Mouse (Mus musculus) liver, embryonic 13.5 days (tissue): Measurements from ENCODE around the gene Fam186a. TPM values are rescaled to one million over a fixed set of nuclear protein-coding genes. Genes with fewer than 3 reads are reported as not detected.
"Not testable (repeated sequence)": the region's sequence is repeated elsewhere in the genome, so short reads cannot be mapped to it uniquely, and the experiment has no call there.

Experiments used
- ATAC-seq: fragments of 200-750 bp; cut with Nextera tagmentation; 2 replicates; pipeline ENCODE4 v1.8.0; 2017; ENCODE audit warnings: low read depth, mild to moderate bottlenecking, moderate number of reproducible peaks, moderate library complexity
- DNase-seq: peaks from one replicate; pipeline ENCODE4 v3.0.0; 2022
- H3K27ac ChIP-seq: fragments of 300-500 bp; sonication (generic); 2 replicates; pipeline ENCODE4 v1.5.1; 2015; ENCODE audit warnings: moderate library complexity, mild to moderate bottlenecking, inconsistent platforms
- H3K27me3 ChIP-seq: fragments of 300-500 bp; sonication (generic); 2 replicates; pipeline ENCODE4 v1.6.1; 2015; ENCODE audit warnings: mild to moderate bottlenecking, inconsistent platforms
- H3K36me3 ChIP-seq: fragments of 300-500 bp; sonication (generic); 2 replicates; pipeline ENCODE4 v1.6.1; 2015; ENCODE audit warnings: mild to moderate bottlenecking, inconsistent platforms
- H3K4me1 ChIP-seq: fragments of 300-500 bp; sonication (generic); replicated peaks from 2 replicates; pipeline ENCODE4 v1.6.1; 2015; ENCODE audit warnings: inconsistent platforms
- H3K4me2 ChIP-seq: fragments of 300-500 bp; sonication (generic); 2 replicates; pipeline ENCODE4 v1.6.1; 2015; ENCODE audit warnings: inconsistent platforms, mild to moderate bottlenecking, moderate library complexity
- H3K4me3 ChIP-seq: fragments of 300-500 bp; sonication (generic); replicated peaks from 2 replicates; pipeline ENCODE4 v1.5.1; 2015; ENCODE audit warnings: mild to moderate bottlenecking, inconsistent platforms
- H3K9ac ChIP-seq: fragments of 300-500 bp; sonication (generic); 2 replicates; pipeline ENCODE4 v1.6.1; 2015; ENCODE audit warnings: mild to moderate bottlenecking, inconsistent platforms
- H3K9me3 ChIP-seq: fragments of 300-500 bp; sonication (generic); replicated peaks from 2 replicates; pipeline ENCODE4 v1.6.1; 2016; ENCODE audit warnings: inconsistent platforms
- WGBS: fragments of 180-500 bp; shearing (Covaris S2); methylation state at CpG from one replicate; pipeline ENCODE4 v1.1.7; 2015; ENCODE audit not compliant: insufficient replicate concordance; 5-methylcytosine and 5-hydroxymethylcytosine counted together
- polyA plus RNA-seq: library from polyadenylated mRNA; unstranded; fragments of >200 nt; fragmentation: Nextera tagmentation; extraction: Ambion mirVana; gene quantifications from 2 replicates; pipeline ENCODE4 v1.2.1, GENCODE M21; 2015

The Fam186a gene
- polyA plus RNA-seq, 1 experiment from 2014 or later: not detected

DNA sequence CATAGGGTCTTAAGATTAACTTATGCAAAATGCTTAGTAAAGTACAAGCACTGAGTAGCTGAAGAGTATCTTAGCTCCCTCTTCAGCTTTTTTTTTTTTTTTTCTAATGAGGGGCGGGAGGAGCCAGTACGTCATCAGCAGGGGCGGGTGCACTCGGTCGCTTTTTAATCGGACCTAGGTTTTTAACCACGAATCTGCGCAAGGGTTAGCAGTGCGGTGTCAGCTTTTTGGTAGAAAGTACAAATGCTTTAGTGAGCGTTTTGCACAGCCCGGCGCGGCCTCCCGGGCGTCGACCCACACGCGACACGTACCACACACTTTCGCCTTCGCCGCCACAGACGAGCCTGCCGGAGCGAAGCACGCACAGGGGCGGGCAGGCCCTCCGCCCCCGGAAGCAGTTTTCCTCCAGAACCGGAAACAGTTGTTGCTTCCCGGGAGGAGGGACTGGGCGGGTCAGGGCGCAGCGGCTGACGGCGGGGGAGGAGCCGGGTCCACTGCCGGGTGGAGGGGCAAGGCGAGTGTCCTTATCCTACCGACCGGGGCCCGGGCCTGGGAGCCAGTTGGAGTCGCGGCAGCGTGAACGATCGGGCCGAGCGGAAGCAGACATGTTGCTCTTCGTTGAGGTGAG is 5.6 kb upstream of the Fam186a start:
- Histone ChIP-seq H3K27me3 (no peaks in the 10 kb centered on the region), H3K27ac (peak overlapping the region; percentile 94), H3K4me1 (peaks cover 40% of the 10 kb centered on the region), H3K36me3 (no peaks in the 10 kb centered on the region), H3K4me3 (peak overlapping the region; percentile 98), H3K9me3 (no peaks in the 10 kb centered on the region), H3K9ac (peak overlapping the region; percentile 96), H3K4me2 (peak overlapping the region; percentile 87)
- under 1% methylated on average over 50 of the region's 50 CpGs for WGBS
- DNase-seq (peak; percentile 95), ATAC-seq (peak; percentile 95)

DNA sequence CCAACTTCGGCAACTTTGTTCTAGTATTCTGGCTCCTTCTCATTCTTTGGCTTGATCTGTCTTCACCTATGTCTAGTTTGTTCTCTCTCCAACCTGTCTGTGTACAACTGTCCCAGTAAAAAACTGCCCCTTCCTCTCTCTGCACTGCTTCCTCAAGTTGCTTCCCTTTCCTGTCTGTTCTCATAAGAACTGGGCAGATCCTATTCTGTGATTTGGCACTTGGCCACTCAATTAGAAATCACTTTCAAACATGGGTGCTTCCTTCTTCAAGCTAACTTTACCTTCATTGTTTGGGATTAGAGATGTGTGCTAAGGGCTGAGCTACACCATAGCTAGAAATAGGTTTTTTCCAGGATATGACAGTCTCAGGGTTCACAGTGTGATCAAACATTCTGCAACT is 3.7 kb upstream of the Fam186a start:
- 69% methylated on average over 1 of the region's 1 CpGs for WGBS
- Histone ChIP-seq H3K36me3 (no peaks in the 10 kb centered on the region), H3K4me1 (peaks cover 40% of the 10 kb centered on the region), H3K4me2 (no peak overlapping the region), H3K27ac (0 out of 2 replicates have a peak overlapping the region, but pooled peaks have one; percentile 41), H3K9me3 (no peaks in the 10 kb centered on the region), H3K4me3 (no peak overlapping the region), H3K9ac (0 out of 2 replicates have a peak overlapping the region, but pooled peaks have one; percentile 11), H3K27me3 (no peaks in the 10 kb centered on the region)
- DNase-seq: no peak
- ATAC-seq: no peak

DNA sequence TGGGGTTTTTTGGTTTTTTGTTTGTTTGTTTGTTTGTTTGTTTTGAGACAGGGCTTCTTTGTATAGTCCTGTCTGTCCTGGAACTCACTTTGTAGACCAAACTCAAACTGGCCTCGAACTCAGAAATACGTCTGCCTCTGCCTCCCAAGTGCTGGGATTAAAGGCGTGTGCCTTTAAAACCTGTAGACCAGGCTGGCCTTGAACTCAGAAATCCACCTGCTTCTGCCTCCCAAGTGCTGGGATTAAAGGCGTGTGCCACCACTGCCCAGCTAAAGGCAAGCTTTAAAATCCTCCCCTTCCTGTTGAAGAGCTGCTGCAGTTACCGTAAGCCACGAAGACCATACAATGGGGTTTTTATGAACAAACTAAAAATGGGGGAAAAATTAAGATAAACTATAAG is 2.9 kb upstream of the Fam186a start, which contains the start of gene Larp4:
Larp4 (plus strand) TSS at position 301 of the 400 bp plus-strand sequence.
- 0 out of 2 replicates have a peak within 1 kb of the TSS, but pooled peaks have one; percentile 41 for H3K27ac ChIP-seq
- not testable (repeated sequence) for ATAC-seq, H3K27me3 ChIP-seq, DNase-seq, H3K4me3 ChIP-seq, H3K9me3 ChIP-seq, H3K4me2 ChIP-seq, H3K36me3 ChIP-seq
- whole genome bisulfite sequencing: 73% methylated on average over 6 of the region's 6 CpGs
- peaks cover 34% of the 10 kb centered on the region for H3K4me1 ChIP-seq
- H3K9ac ChIP-seq: 0 out of 2 replicates have a peak within 1 kb of the TSS, but pooled peaks have one; percentile 11

DNA sequence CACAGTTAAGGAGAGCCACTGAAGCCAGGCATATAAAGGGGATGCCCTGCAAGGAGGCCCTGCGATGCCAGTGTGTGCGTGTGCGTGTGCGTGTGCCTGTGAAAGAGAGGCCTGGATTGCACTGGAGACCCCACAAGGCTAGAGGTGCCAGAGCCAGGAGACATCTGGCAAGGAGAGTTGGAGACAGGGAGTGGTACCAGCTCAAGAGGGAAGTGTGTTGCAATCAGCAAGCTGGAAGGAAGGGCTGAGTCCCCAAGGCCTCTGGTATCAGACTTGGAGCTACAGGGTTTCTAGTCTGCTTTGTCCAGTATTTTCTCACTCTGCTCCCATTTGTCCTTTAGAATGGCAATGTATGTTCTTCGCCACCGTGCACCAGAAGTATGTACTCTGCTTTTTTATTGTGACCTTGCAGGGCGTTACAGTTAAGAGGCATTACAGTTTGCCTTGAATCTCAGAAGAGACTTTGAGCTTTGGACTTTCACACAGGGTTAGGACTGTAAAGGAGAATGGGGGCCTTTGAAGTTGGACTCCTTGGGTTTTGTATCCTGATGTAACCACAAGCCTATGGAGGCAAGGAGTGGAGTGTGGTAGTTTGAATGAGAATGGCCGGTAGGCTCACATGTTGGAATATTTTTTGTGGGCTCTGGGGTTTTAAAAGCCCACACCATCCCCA is 1.6 kb downstream of the Fam186a start:
- Histone ChIP-seq H3K4me1 (peaks cover 9% of the 10 kb centered on the region), H3K27ac (no peak overlapping the region), H3K36me3 (no peaks in the 10 kb centered on the region), H3K27me3 (no peaks in the 10 kb centered on the region), H3K9me3 (no peaks in the 10 kb centered on the region), H3K9ac (no peak overlapping the region), H3K4me3 (no peak overlapping the region), H3K4me2 (no peak overlapping the region)
- no peak for DNase-seq
- WGBS: 79% methylated on average over 8 of the region's 8 CpGs
- ATAC-seq: no peak

DNA sequence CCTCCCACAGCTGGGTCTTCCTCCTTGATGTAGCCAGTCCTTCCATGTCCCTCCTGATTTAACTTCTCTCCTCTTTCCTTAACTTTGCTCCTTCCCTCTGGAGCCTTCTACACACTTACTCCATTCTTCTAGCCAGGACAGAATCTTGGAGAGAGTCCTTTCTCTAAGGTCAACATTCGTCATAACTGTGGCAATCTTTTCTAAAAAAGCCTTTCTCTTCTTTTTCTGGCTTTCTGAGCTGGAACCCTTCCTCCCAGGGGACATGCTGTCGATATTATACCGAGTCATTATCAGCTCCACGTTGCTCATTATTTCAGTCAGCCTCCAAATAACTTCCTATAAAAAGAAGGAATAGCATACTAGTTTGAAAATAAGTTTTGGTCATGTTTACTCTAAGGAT is 11.5 kb downstream of the Fam186a start:
- Histone ChIP-seq H3K4me3 (no peak overlapping the region), H3K4me2 (no peak overlapping the region), H3K36me3 (no peaks in the 10 kb centered on the region), H3K27ac (no peak overlapping the region), H3K27me3 (no peaks in the 10 kb centered on the region), H3K4me1 (no peaks in the 10 kb centered on the region), H3K9ac (no peak overlapping the region), H3K9me3 (no peaks in the 10 kb centered on the region)
- DNase-seq (no peak), ATAC-seq (no peak)
- WGBS: 55% methylated on average over 4 of the region's 4 CpGs

DNA sequence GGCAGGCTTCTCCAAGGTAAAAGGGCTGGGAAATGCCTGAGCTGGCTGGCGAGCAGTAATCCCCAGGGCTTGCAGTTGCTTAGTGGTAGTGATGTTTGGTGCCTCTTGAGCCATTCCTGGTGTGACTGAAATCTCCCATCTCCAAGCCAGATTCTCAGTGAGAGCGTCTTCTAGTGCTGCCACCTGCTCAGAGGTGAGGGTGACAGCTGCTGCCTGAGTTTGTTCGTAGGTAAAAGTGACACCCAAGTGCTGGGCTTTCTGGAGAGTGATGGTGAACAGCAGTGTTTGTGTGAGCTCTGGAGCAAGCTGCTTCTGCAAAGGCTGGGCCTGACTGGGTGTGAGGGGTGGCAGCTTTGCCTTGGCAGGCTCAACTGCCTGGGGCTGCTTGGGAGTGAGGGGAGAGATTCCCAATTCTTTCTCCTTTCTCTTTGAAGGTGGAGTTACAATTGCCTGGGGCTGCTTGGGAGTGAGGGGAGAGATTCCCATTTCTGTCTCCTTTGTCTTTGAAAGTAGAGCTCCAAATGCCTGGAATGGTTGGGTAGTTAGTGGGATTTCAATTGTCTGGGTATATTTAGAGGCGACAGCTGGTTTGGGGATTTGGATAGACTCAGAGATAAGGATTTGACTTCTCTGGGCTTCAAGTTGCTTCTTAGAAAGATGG is 25.8 kb downstream of the Fam186a start:
- Histone ChIP-seq H3K4me2 (no peak overlapping the region), H3K4me1 (no peaks in the 10 kb centered on the region), H3K4me3 (no peak overlapping the region), H3K27ac (no peak overlapping the region), H3K36me3 (no peaks in the 10 kb centered on the region), H3K9ac (no peak overlapping the region), H3K9me3 (0 out of 2 replicates have a peak, but pooled peaks cover 6% of the 10 kb centered on the region), H3K27me3 (no peaks in the 10 kb centered on the region)
- ATAC-seq (no peak), DNase-seq (no peak)
- 59% methylated on average over 4 of the region's 4 CpGs for WGBS

DNA sequence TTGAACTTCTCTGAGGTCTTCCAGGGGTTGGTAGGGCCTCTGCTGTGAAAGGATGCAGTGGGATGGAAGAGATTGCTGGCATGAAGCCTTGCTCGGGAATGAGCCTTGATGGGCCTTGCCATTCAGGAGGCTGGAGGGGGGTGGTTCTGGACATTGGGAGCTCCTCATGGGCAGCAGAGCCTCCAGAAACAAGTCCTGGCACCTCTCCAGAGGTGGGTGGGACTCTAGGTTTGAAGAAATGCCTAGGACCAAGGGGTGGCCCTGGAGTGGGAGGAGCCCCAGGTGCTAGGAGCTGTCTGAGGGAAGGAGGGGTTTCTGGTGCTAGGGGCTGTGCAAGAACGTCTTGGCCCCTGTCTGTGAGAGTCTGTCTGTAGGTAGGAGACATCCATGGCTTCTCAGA is 26.4 kb downstream of the Fam186a start:
- Histone ChIP-seq H3K27me3 (no peaks in the 10 kb centered on the region), H3K36me3 (no peaks in the 10 kb centered on the region), H3K4me3 (no peak overlapping the region), H3K27ac (no peak overlapping the region), H3K9me3 (0 out of 2 replicates have a peak, but pooled peaks cover 6% of the 10 kb centered on the region), H3K4me1 (no peaks in the 10 kb centered on the region), H3K9ac (no peak overlapping the region), H3K4me2 (no peak overlapping the region)
- 37% methylated on average over 2 of the region's 2 CpGs for WGBS
- no peak for ATAC-seq
- DNase-seq: no peak

DNA sequence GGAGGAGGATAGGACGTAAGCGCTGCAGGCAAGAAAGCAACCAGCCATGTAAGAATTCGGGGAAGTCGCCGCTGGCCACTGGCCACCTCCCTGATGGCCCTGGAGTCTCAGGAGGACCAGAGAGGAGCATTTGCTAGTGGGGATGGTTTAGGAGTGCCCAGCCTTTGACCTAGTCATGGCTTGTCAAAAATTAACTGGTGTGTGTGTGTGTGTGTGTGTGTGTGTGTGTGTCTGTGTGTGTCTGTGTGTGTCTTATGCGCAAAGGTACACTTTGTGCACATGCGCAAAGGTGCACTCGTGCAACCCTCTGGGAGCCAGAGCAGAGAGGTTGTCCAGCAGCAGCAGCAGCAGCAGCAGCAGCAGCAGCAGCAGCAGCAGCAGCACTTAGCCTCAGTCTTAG is 29.0 kb downstream of the Fam186a start:
- ATAC-seq: no peak
- 66% methylated on average over 8 of the region's 8 CpGs for WGBS

DNA sequence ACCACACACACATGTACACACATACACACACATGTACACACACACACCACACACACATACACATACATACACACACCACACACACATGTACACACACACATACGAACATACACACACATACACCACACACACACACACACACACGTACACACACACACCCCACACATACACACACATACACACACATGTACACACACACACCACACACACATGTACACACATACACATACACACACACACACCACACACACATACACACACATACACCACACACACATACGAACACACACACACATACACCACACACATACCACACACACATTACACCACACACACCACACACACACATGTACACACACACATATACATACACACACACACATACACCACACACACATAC is 30.2 kb downstream of the Fam186a start:
- 60% methylated on average over 3 of the region's 3 CpGs for WGBS

More for the DNA sequence above, 29.0 kb downstream of the Fam186a start:
- no peaks in the 10 kb centered on the region for H3K36me3 ChIP-seq
- H3K9ac ChIP-seq: no peak overlapping the region
- H3K27me3 ChIP-seq: no peaks in the 10 kb centered on the region
- H3K27ac ChIP-seq: no peak overlapping the region
- no peak overlapping the region for H3K4me3 ChIP-seq
- no peak for DNase-seq
- no peaks in the 10 kb centered on the region for H3K9me3 ChIP-seq
- H3K4me2 ChIP-seq: no peak overlapping the region
- no peaks in the 10 kb centered on the region for H3K4me1 ChIP-seq

DNA sequence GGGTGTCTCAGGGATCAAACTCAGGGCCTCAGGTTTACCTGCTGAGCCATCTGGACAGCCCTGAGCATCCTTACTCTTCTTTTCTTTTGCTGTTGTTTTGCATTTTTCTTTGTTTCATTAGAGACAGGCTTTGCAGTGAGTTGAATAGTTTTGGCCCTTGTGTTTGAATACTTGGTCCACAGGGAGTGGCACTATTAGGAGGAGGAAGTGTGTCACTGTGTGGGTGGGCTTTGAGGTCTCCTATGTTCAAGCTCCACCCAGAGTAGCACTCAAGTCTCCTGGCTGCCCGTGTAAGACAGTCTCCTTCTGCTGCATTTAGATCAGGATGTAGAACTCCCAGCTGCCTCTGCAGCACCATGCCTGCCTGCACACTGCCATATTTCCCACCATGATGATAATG is 32.4 kb downstream of the Fam186a start:
- no peak for DNase-seq
- Histone ChIP-seq H3K9ac (no peak overlapping the region), H3K27me3 (no peaks in the 10 kb centered on the region), H3K4me3 (no peak overlapping the region), H3K4me1 (no peaks in the 10 kb centered on the region), H3K4me2 (no peak overlapping the region), H3K27ac (no peak overlapping the region), H3K36me3 (no peaks in the 10 kb centered on the region), H3K9me3 (no peaks in the 10 kb centered on the region)
- ATAC-seq: no peak
- 23% methylated on average over 1 of the region's 1 CpGs for WGBS

More for the DNA sequence above, 30.2 kb downstream of the Fam186a start:
- ATAC-seq (no peak), DNase-seq (no peak)
- no peak overlapping the region for H3K9ac ChIP-seq
- no peaks in the 10 kb centered on the region for H3K36me3 ChIP-seq
- H3K4me1 ChIP-seq: no peaks in the 10 kb centered on the region
- no peaks in the 10 kb centered on the region for H3K9me3 ChIP-seq
- H3K4me3 ChIP-seq: no peak overlapping the region
- H3K27me3 ChIP-seq: no peaks in the 10 kb centered on the region
- no peak overlapping the region for H3K4me2 ChIP-seq
- H3K27ac ChIP-seq: no peak overlapping the region

DNA sequence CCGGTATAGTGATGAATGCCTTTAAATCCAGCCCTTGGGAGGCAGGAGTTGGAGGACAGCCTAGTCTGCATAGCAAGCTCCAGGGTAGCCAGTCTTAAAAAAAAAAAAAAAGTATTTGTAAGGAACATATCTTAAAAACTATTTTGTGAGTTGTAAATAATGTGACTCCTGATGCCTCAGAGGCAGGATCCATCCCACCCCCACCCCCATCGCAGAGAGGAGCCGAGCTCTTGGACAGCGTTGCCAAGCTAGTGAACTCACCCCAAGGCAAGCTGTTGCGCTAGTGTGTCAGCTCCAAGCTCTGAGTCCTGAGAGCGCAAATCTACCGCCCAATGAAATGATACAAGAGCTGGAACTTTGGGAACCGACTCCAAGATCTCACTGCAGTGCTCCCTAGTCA is 35.6 kb downstream of the Fam186a start:
- Histone ChIP-seq H3K4me1 (no peaks in the 10 kb centered on the region), H3K36me3 (no peaks in the 10 kb centered on the region), H3K9ac (no peak overlapping the region), H3K4me3 (no peak overlapping the region), H3K27me3 (no peaks in the 10 kb centered on the region), H3K4me2 (no peak overlapping the region), H3K9me3 (no peaks in the 10 kb centered on the region), H3K27ac (no peak overlapping the region)
- ATAC-seq (no peak), DNase-seq (no peak)
- 69% methylated on average over 8 of the region's 8 CpGs for WGBS
